In genomic region chr15:12194817-12195735, GRCm38 (mm10) we compare ENCODE assay signal across 12 mouse cellular contexts. TPM values are rescaled to one million over a fixed set of nuclear protein-coding genes. Genes with fewer than 3 reads are reported as not detected.
DNase-seq lines count a peak whose midpoint lies in the region; ATAC-seq and TF ChIP-seq lines count a peak whose summit lies in the region.
"Had no signal": no experiment of that assay in that cellular context is flagged by ENCODE, and none has a peak within 500 bp of the region (broad histone marks: within the 10 kb centered on the region; RNA-seq: fewer than 3 reads in every experiment).

No protein-coding gene starts in this region.

- no peaks in the 10 kb centered on the region for H3K27me3 ChIP-seq in liver, adult 2 months (ENCODE audit: control insufficient read depth, insufficient read depth, low read length)
- no peaks in the 10 kb centered on the region for H3K27me3 ChIP-seq in intestine, embryonic 16.5 days (replicated peaks; ENCODE audit: control insufficient read depth, insufficient read depth, low read length)
- H3K27me3 ChIP-seq in myocyte (ENCODE audit: control insufficient read depth, insufficient read depth, insufficient read length) = no peaks in the 10 kb centered on the region
- H3K27me3 ChIP-seq: midbrain, embryonic 12.5 days had no signal

- 56% methylated on average over 20 of the region's 20 CpGs for WGBS in liver, adult 2 months
- 39% methylated on average over 20 of the region's 20 CpGs for WGBS in intestine, embryonic 16.5 days

- no peak for TF ChIP-seq CTCF in gastrocnemius, adult 2 months (IDR thresholded peaks at IDR 0.05)
- no peak for TF ChIP-seq CTCF in liver, adult 2 months (IDR thresholded peaks at IDR 0.05; ENCODE audit: low read depth, low read length)

- peaks cover 14% of the 10 kb centered on the region for H3K4me1 ChIP-seq in liver, adult 2 months (ENCODE audit: control insufficient read depth, insufficient read depth, low read length)
- peaks cover 20% of the 10 kb centered on the region for H3K4me1 ChIP-seq in intestine, embryonic 16.5 days (ENCODE audit: control insufficient read depth, insufficient read depth, low read length)

- no peak for TF ChIP-seq POLR2A in liver, adult 2 months (IDR thresholded peaks at IDR 0.05; ENCODE audit: extremely low read depth, insufficient read depth, low read length)
- TF ChIP-seq POLR2A in myocyte (IDR thresholded peaks at IDR 0.05; ENCODE audit: insufficient read length, low read depth) = no peak

- H3K9ac ChIP-seq in liver, adult 2 months (ENCODE audit: low read depth, low read length) = peak overlapping the region; percentile 41
- peak overlapping the region; percentile 51 for H3K9ac ChIP-seq in intestine, embryonic 16.5 days (ENCODE audit: low read depth, low read length)
- H3K9ac ChIP-seq: midbrain, embryonic 12.5 days had no signal

- H3K79me2 ChIP-seq in liver, adult 2 months (ENCODE audit: control insufficient read depth, insufficient read depth, low read length) = no peaks in the 10 kb centered on the region
- no peaks in the 10 kb centered on the region for H3K79me2 ChIP-seq in myocyte (ENCODE audit: control insufficient read depth, insufficient read depth)

- H3K9me3 ChIP-seq in intestine, embryonic 16.5 days (ENCODE audit: control insufficient read depth, low read length) = no peaks in the 10 kb centered on the region
- H3K9me3 ChIP-seq: midbrain, embryonic 12.5 days had no signal

- H3K4me3 ChIP-seq in gastrocnemius, adult 2 months = peak overlapping the region; percentile 24
- H3K4me3 ChIP-seq in liver, adult 2 months (ENCODE audit: insufficient read depth, low read depth, low read length) = no peak overlapping the region; the same call in 1 of the 2 replicates
- H3K4me3 ChIP-seq in intestine, embryonic 16.5 days (ENCODE audit: low read length) = peak overlapping the region; percentile 32
- no peak overlapping the region for H3K4me3 ChIP-seq in myocyte
- H3K4me3 ChIP-seq: midbrain, embryonic 12.5 days had no signal

- H3K27ac ChIP-seq in gastrocnemius, adult 2 months = no peak overlapping the region
- peak overlapping the region; percentile 64 for H3K27ac ChIP-seq in liver, adult 2 months (replicated peaks; ENCODE audit: insufficient read depth, low read depth, low read length)
- peak overlapping the region; percentile 83 for H3K27ac ChIP-seq in intestine, embryonic 16.5 days (ENCODE audit: low read length)
- H3K27ac ChIP-seq: midbrain, embryonic 12.5 days had no signal

- H3K4me2 ChIP-seq in intestine, embryonic 16.5 days (ENCODE audit: low read depth, low read length) = peak overlapping the region; percentile 42
- H3K4me2 ChIP-seq in myocyte (ENCODE audit: low read depth) = no peak overlapping the region
- H3K4me2 ChIP-seq: midbrain, embryonic 12.5 days had no signal

- H3ac ChIP-seq in myocyte (ENCODE audit: control insufficient read depth, insufficient read length) = no peak overlapping the region

- no peak for DNase-seq in gastrocnemius, adult 2 months
- no peak for DNase-seq in gastrocnemius, postnatal 25 days
- no peak for DNase-seq in liver, adult 2 months (ENCODE audit: extremely low read depth, low read depth, low spot score)
- DNase-seq in liver = no peak
- no peak for DNase-seq in urinary bladder, postnatal 4 days (ENCODE audit: low spot score in 2 of 2)
- DNase-seq: gastrocnemius, postnatal 10 days; layer of hippocampus, adult 9-11 months; thymus, adult 2 months had no signal

- intact Hi-C loops in gastrocnemius, adult 2 months (cut with DNase I) = loop anchor here (10.0 kb wide), 1 partner anchor 380 kb away; no protein-coding TSS in a partner anchor

- no peaks in the 10 kb centered on the region for H3K36me3 ChIP-seq in liver, adult 2 months (ENCODE audit: control insufficient read depth, insufficient read depth, low read length)
- no peaks in the 10 kb centered on the region for H3K36me3 ChIP-seq in intestine, embryonic 16.5 days (ENCODE audit: control insufficient read depth, insufficient read depth, low read length)
- H3K36me3 ChIP-seq in myocyte (ENCODE audit: control insufficient read depth, insufficient read depth) = peaks cover 29% of the 10 kb centered on the region

- ATAC-seq in intestine, embryonic 16.5 days = no peak; the same call in 1 of the 2 replicates
- no peak for ATAC-seq in frontal cortex, adult (ENCODE audit: low TSS enrichment)

TF ChIP-seq in myocyte, 11 proteins besides CTCF, POLR2A, EP300 and RAD21:
- peak; percentile 7 for TF ChIP-seq POLR2AphosphoS2 (IDR thresholded peaks at IDR 0.05; ENCODE audit: insufficient read length, low read depth)
- no peak for TF ChIP-seq MYOD1 (IDR thresholded peaks at IDR 0.05; ENCODE audit: control insufficient read depth in 1 of 3, insufficient read length in 2 of 3, low read depth in 2 of 3)
TF ChIP-seq in myocyte: peak in this region for 1.

RNA-seq across cellular contexts. Expression of gene Mtmr12, which starts 9.8 kb away (rescaled TPM):
- total RNA-seq in gastrocnemius, adult 2 months (2021) = 1 to 10 TPM; 3.5 to 5.6 TPM
- total RNA-seq in gastrocnemius, postnatal 25 days (2021) = 1 to 10 TPM; 3.1 to 4.7 TPM
- 3.4 and 4.4 TPM in 2 replicates for total RNA-seq in liver, adult 2 months (2014; rRNA removed)
- 5.7 and 6.5 TPM in 2 replicates for polyA plus RNA-seq in liver, adult 2 months (2012; rRNA removed)
- 16.4 and 16.6 TPM in 2 replicates for polyA plus RNA-seq in intestine, embryonic 16.5 days (2015; fragmentation: Nextera tagmentation; extraction: Ambion mirVana)
- polyA plus RNA-seq in myocyte (2012; fragmentation: generic; extraction: Trizol) = 6.2 TPM

Comparison
In these comparisons a context has a peak if more than half of its experiments do, and no peak if none do; other contexts are left out.
1. H3K4me3 ChIP-seq: peak in gastrocnemius, adult 2 months (single experiment) and intestine, embryonic 16.5 days (single experiment); none in liver, adult 2 months (single experiment) and myocyte (single experiment).